ENCODE assay signal across 26 mouse cellular contexts in the genomic region with DNA sequence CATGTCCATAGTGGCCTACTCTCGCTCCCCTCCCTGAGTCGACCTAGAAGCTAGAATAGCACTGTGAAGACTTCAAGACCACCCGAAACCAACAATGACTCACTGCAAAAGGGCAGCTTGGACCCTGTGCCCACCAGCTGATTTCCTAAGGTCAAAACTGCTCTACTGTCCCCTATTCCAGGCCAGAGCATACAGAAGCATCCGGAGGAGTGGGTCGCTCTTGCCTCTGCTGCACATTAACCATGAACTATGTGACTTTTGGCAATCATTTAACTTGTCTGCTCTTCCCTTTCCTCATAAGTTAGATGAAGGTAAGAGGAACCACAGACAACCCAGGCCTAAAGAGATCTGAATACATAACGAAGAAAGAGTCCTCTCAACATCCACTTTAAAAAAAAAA. TPM values are rescaled to one million over a fixed set of nuclear protein-coding genes. Genes with fewer than 3 reads are reported as not detected.
A peak's percentile ranks its signal among the peaks of the same experiment; 100 is the strongest.
DNase-seq lines count a peak whose midpoint lies in the region; ATAC-seq lines count a peak whose summit lies in the region.
"Had no signal": no experiment of that assay in that cellular context is flagged by ENCODE, and none has a peak within 500 bp of the region (broad histone marks: within the 10 kb centered on the region; RNA-seq: fewer than 3 reads in every experiment).

No protein-coding gene starts in this region.

- no peak overlapping the region for H3K9ac ChIP-seq in kidney, embryonic 15.5 days
- no peak overlapping the region for H3K9ac ChIP-seq in heart, embryonic 11.5 days (ENCODE audit: low read depth, low read length)
- H3K9ac ChIP-seq: embryonic facial prominence, embryonic 13.5 days; forebrain, embryonic 12.5 days; forebrain, embryonic 15.5 days; hindbrain, embryonic 12.5 days; hindbrain, embryonic 15.5 days had no signal

- ATAC-seq in kidney, embryonic 15.5 days (replicated peaks; ENCODE audit: low FRiP score), result peak; percentile 52; the same call in 1 of the 2 replicates
- ATAC-seq in heart, embryonic 11.5 days (replicated peaks; ENCODE audit: insufficient number of reproducible peaks, low FRiP score, low TSS enrichment), result no peak
- ATAC-seq: forebrain, embryonic 15.5 days had no signal

- DNase-seq in kidney, adult 18-20 months, result peak; percentile 45
- no peak for DNase-seq in kidney, postnatal 10 days
- DNase-seq in kidney, postnatal 14 days, result peak; percentile 46
- peak; percentile 66 for DNase-seq in yolk sac, embryonic 10.5 days (ENCODE audit: low spot score)
- DNase-seq in gastrocnemius, postnatal 14 days, result no peak
- DNase-seq in limb, embryonic 10.5 days (ENCODE audit: low spot score), result no peak
- DNase-seq: adrenal gland, adult 2 months; adrenal gland, postnatal 14 days; B cell, adult 2 months; cerebellum, adult 11 months; cerebellum, adult 8-10 months; cerebellum, postnatal 10 days; cerebellum, postnatal 36 days; embryo, embryonic 11 days; gastrocnemius, postnatal 36 days; heart, adult 2 months had no signal

- 82% methylated on average over 6 of the region's 6 CpGs for WGBS in kidney, embryonic 15.5 days
- 93% methylated on average over 6 of the region's 6 CpGs for WGBS in heart, embryonic 11.5 days (ENCODE audit: insufficient replicate concordance)
- WGBS in limb, embryonic 10.5 days, result 94% methylated on average over 6 of the region's 6 CpGs

- H3K27ac ChIP-seq in kidney, embryonic 15.5 days, result peak overlapping the region; percentile 79
- H3K27ac ChIP-seq in heart, embryonic 11.5 days (ENCODE audit: low read depth, low read length), result no peak overlapping the region
- H3K27ac ChIP-seq in limb, embryonic 10.5 days, result no peak overlapping the region
- H3K27ac ChIP-seq: embryonic facial prominence, embryonic 10.5 days; embryonic facial prominence, embryonic 13.5 days; forebrain, embryonic 12.5 days; forebrain, embryonic 15.5 days; heart, adult 2 months; heart, embryonic 10.5 days; hindbrain, embryonic 12.5 days; hindbrain, embryonic 15.5 days had no signal

- H3K36me3 ChIP-seq in kidney, embryonic 15.5 days, result peaks cover 92% of the 10 kb centered on the region
- H3K36me3 ChIP-seq in heart, embryonic 11.5 days (ENCODE audit: control insufficient read depth, insufficient read depth, low read length), result peaks cover 34% of the 10 kb centered on the region
- peaks cover 95% of the 10 kb centered on the region for H3K36me3 ChIP-seq in limb, embryonic 10.5 days

- no peaks in the 10 kb centered on the region for H3K9me3 ChIP-seq in kidney, embryonic 15.5 days (replicated peaks)
- no peaks in the 10 kb centered on the region for H3K9me3 ChIP-seq in heart, embryonic 11.5 days (replicated peaks; ENCODE audit: control insufficient read depth, low read length)
- no peaks in the 10 kb centered on the region for H3K9me3 ChIP-seq in limb, embryonic 10.5 days (replicated peaks)
- H3K9me3 ChIP-seq: embryonic facial prominence, embryonic 10.5 days; embryonic facial prominence, embryonic 13.5 days; forebrain, embryonic 12.5 days; forebrain, embryonic 15.5 days; heart, embryonic 10.5 days; hindbrain, embryonic 12.5 days; hindbrain, embryonic 15.5 days had no signal

- no peak overlapping the region for H3K4me3 ChIP-seq in kidney, embryonic 15.5 days (replicated peaks)
- no peak overlapping the region for H3K4me3 ChIP-seq in heart, embryonic 11.5 days (ENCODE audit: low read depth, low read length)
- no peak overlapping the region for H3K4me3 ChIP-seq in limb, embryonic 10.5 days
- H3K4me3 ChIP-seq: embryonic facial prominence, embryonic 10.5 days; embryonic facial prominence, embryonic 13.5 days; erythroblast, embryonic 14.5 days; forebrain, embryonic 12.5 days; forebrain, embryonic 15.5 days; heart, adult 2 months; heart, embryonic 10.5 days; hindbrain, embryonic 12.5 days; hindbrain, embryonic 15.5 days had no signal

- intact Hi-C loops in gastrocnemius, postnatal 14 days (cut with DNase I; ENCODE audit: low total_unique reads), result no loop called here

- no peaks in the 10 kb centered on the region for H3K27me3 ChIP-seq in kidney, embryonic 15.5 days
- H3K27me3 ChIP-seq in heart, embryonic 11.5 days (ENCODE audit: control insufficient read depth, insufficient read depth, low read length), result no peaks in the 10 kb centered on the region
- H3K27me3 ChIP-seq in limb, embryonic 10.5 days (ENCODE audit: low read depth, poor library complexity, severe bottlenecking), result no peaks in the 10 kb centered on the region
- H3K27me3 ChIP-seq: embryonic facial prominence, embryonic 13.5 days; forebrain, embryonic 12.5 days; forebrain, embryonic 15.5 days; hindbrain, embryonic 12.5 days; hindbrain, embryonic 15.5 days had no signal

- H3K4me2 ChIP-seq in kidney, embryonic 15.5 days, result peak overlapping the region; percentile 19
- no peak overlapping the region for H3K4me2 ChIP-seq in heart, embryonic 11.5 days
- H3K4me2 ChIP-seq: embryonic facial prominence, embryonic 13.5 days; forebrain, embryonic 12.5 days; forebrain, embryonic 15.5 days; hindbrain, embryonic 12.5 days; hindbrain, embryonic 15.5 days had no signal

- peaks cover 6% of the 10 kb centered on the region for H3K4me1 ChIP-seq in kidney, embryonic 15.5 days
- H3K4me1 ChIP-seq in heart, embryonic 11.5 days (ENCODE audit: control insufficient read depth, insufficient read depth, low read length), result no peaks in the 10 kb centered on the region
- no peaks in the 10 kb centered on the region for H3K4me1 ChIP-seq in limb, embryonic 10.5 days
- H3K4me1 ChIP-seq: embryonic facial prominence, embryonic 10.5 days; embryonic facial prominence, embryonic 13.5 days; forebrain, embryonic 12.5 days; forebrain, embryonic 15.5 days; heart, embryonic 10.5 days; hindbrain, embryonic 12.5 days; hindbrain, embryonic 15.5 days had no signal

RNA-seq across cellular contexts. Expression of gene Kpna6, which starts 12.0 kb away (rescaled TPM):
- 18.6 and 18.7 TPM in 2 replicates for polyA plus RNA-seq in kidney, embryonic 15.5 days (2015; fragmentation: Nextera tagmentation; extraction: Ambion mirVana)
- 10 to 100 TPM; 62.8 to 64.2 TPM for total RNA-seq in gastrocnemius, postnatal 14 days (2021)
- polyA plus RNA-seq in heart, embryonic 11.5 days (2014; fragmentation: Nextera tagmentation; extraction: Ambion mirVana), result 13.3 and 14.6 TPM in 2 replicates
- 14.8 TPM in 2 replicates for polyA plus RNA-seq in limb, embryonic 10.5 days (2016; fragmentation: Nextera tagmentation; extraction: Ambion mirVana)

RNA-seq across cellular contexts. Expression of gene Tmem39b, which starts 12.1 kb away (rescaled TPM):
- polyA plus RNA-seq in kidney, embryonic 15.5 days (2015; fragmentation: Nextera tagmentation; extraction: Ambion mirVana), result 20.2 and 21.6 TPM in 2 replicates
- total RNA-seq in gastrocnemius, postnatal 14 days (2021), result 1 to 10 TPM; 1.9 to 3.7 TPM
- polyA plus RNA-seq in heart, embryonic 11.5 days (2014; fragmentation: Nextera tagmentation; extraction: Ambion mirVana), result 12.3 and 16.1 TPM in 2 replicates
- 16.0 TPM in 2 replicates for polyA plus RNA-seq in limb, embryonic 10.5 days (2016; fragmentation: Nextera tagmentation; extraction: Ambion mirVana)

RNA-seq across cellular contexts. Expression of gene Txlna, which starts 43.7 kb away (rescaled TPM):
- polyA plus RNA-seq in kidney, embryonic 15.5 days (2015; fragmentation: Nextera tagmentation; extraction: Ambion mirVana), result 82.1 and 84.4 TPM in 2 replicates
- 10 to 100 TPM; 25.5 to 28.6 TPM for total RNA-seq in gastrocnemius, postnatal 14 days (2021)
- 58.3 and 60.2 TPM in 2 replicates for polyA plus RNA-seq in heart, embryonic 11.5 days (2014; fragmentation: Nextera tagmentation; extraction: Ambion mirVana)
- 109 and 122 TPM in 2 replicates for polyA plus RNA-seq in limb, embryonic 10.5 days (2016; fragmentation: Nextera tagmentation; extraction: Ambion mirVana)

RNA-seq across cellular contexts. Expression of gene Khdrbs1, which starts 57.6 kb away (rescaled TPM):
- 118 and 125 TPM in 2 replicates for polyA plus RNA-seq in kidney, embryonic 15.5 days (2015; fragmentation: Nextera tagmentation; extraction: Ambion mirVana)
- total RNA-seq in gastrocnemius, postnatal 14 days (2021), result 10 to 100 TPM; 31.7 to 34.7 TPM
- 73.0 and 83.1 TPM in 2 replicates for polyA plus RNA-seq in heart, embryonic 11.5 days (2014; fragmentation: Nextera tagmentation; extraction: Ambion mirVana)
- polyA plus RNA-seq in limb, embryonic 10.5 days (2016; fragmentation: Nextera tagmentation; extraction: Ambion mirVana), result 156 and 179 TPM in 2 replicates

Comparison
In these comparisons a context has a peak if more than half of its experiments do, and no peak if none do; other contexts are left out.
1. DNase-seq: peak in kidney, adult 18-20 months (single experiment), kidney, postnatal 14 days (single experiment) and yolk sac, embryonic 10.5 days (single experiment); none in kidney, postnatal 10 days (single experiment), gastrocnemius, postnatal 14 days (single experiment) and limb, embryonic 10.5 days (single experiment).